Mouse (Mus musculus) gastrocnemius, adult 2 months (tissue): ENCODE data around the gene Tmx1. TPM values are rescaled to one million over a fixed set of nuclear protein-coding genes. Genes with fewer than 3 reads are reported as not detected.

Source experiments
- DNase-seq: peaks from one replicate; pipeline ENCODE4 v3.0.0; 2022
- H3K27ac ChIP-seq: fragments of 200-600 bp; 2 replicates; pipeline ENCODE4 v1.8.1; 2022; ENCODE audit warnings: mild to moderate bottlenecking
- H3K4me3 ChIP-seq: fragments of 200-600 bp; 2 replicates; pipeline ENCODE4 v1.8.1; 2022; ENCODE audit warnings: mild to moderate bottlenecking, moderate library complexity
- CTCF ChIP-seq: fragments of 200-600 bp; IDR thresholded peaks from 2 replicates; pipeline ENCODE4 v1.8.1; 2022; ENCODE audit warnings: antibody characterized with exemption, mild to moderate bottlenecking, moderate library complexity
- intact Hi-C: fragments of 180-260 bp; cut with DNase I; formaldehyde crosslinking; loops from one replicate; pipeline ENCODE4 v1.15.1; 2025
- long read RNA-seq, 2 experiments: library from polyadenylated mRNA; stranded (forward); transcript quantifications; one replicate each; pipeline ENCODE4 v2.0.0; 2021
- total RNA-seq, 2 experiments: library from RNA; stranded (reverse); gene quantifications; 2 replicates each; pipeline ENCODE4 v1.2.3; 2021

The Tmx1 gene
- 10 to 100 TPM in 1 of 2 experiments, 1 to 10 TPM in 1; 9.2 to 11.7 TPM for total RNA-seq
- long read RNA-seq, experiment 1, transcript Tmx1-201 (8 exons, 2,795 nt), result major isoform, 9 of 11 reads
- long read RNA-seq, experiment 1, partial matches to known transcripts, result 0 of 11 reads
- long read RNA-seq, experiment 1, other reads (novel, unspliced or antisense), result 2 of 11 reads
- long read RNA-seq, experiment 2, transcript Tmx1-201 (8 exons, 2,795 nt), result major isoform, 16 of 19 reads
- long read RNA-seq, experiment 2, partial matches to known transcripts, result 0 of 19 reads
- long read RNA-seq, experiment 2, other reads (novel, unspliced or antisense), result 3 of 19 reads

- intact Hi-C loops, result no loop called here
- TF ChIP-seq CTCF, result no peak
- Histone ChIP-seq H3K4me3 (peak within 1 kb of the TSS; percentile 79), H3K27ac (peak within 1 kb of the TSS; percentile 91)
- peak; percentile 99 for DNase-seq
Observed at GRCm38 (mm10) chr12:70452726-70453645, at the start of gene Tmx1. Gene Tmx1 (plus strand): TSS chr12:70453095.

- intact Hi-C loops, result no loop called here
- no peak for TF ChIP-seq CTCF
- H3K4me3 ChIP-seq, result no peak overlapping the region
- no peak overlapping the region for H3K27ac ChIP-seq
- DNase-seq, result no peak
Observed at GRCm38 (mm10) chr12:70404327-70404726, 48.6 kb upstream of the Tmx1 start.

- H3K27ac ChIP-seq, result no peak overlapping the region
- TF ChIP-seq CTCF, result no peak
- no peak for DNase-seq
- H3K4me3 ChIP-seq, result no peak overlapping the region
- intact Hi-C loops, result no loop called here
Observed at GRCm38 (mm10) chr12:70408396-70408795, 44.5 kb upstream of the Tmx1 start.

GRCm38 (mm10) chr12:70409600-70409999, 43.3 kb upstream of the Tmx1 start:
- no peak overlapping the region for H3K4me3 ChIP-seq
- no peak for TF ChIP-seq CTCF
- no peak overlapping the region for H3K27ac ChIP-seq
- intact Hi-C loops, result no loop called here
- no peak for DNase-seq

GRCm38 (mm10) chr12:70420216-70420615, 32.7 kb upstream of the Tmx1 start:
- intact Hi-C loops, result no loop called here
- H3K27ac ChIP-seq, result no peak overlapping the region
- no peak for TF ChIP-seq CTCF
- no peak overlapping the region for H3K4me3 ChIP-seq
- DNase-seq, result no peak

- no peak overlapping the region for H3K27ac ChIP-seq
- no peak for DNase-seq
Observed at GRCm38 (mm10) chr12:70421028-70421427, 31.9 kb upstream of the Tmx1 start.

GRCm38 (mm10) chr12:70422322-70423118, 30.4 kb upstream of the Tmx1 start:
- DNase-seq, result no peak
- H3K4me3 ChIP-seq, result no peak overlapping the region
- intact Hi-C loops, result no loop called here
- TF ChIP-seq CTCF, result no peak
- H3K27ac ChIP-seq, result no peak overlapping the region

More at GRCm38 (mm10) chr12:70421028-70421427, 31.9 kb upstream of the Tmx1 start:
- TF ChIP-seq CTCF, result no peak
- intact Hi-C loops, result no loop called here
- H3K4me3 ChIP-seq, result no peak overlapping the region

GRCm38 (mm10) chr12:70427885-70428284, 25.0 kb upstream of the Tmx1 start:
- Histone ChIP-seq H3K27ac (no peak overlapping the region), H3K4me3 (no peak overlapping the region)
- intact Hi-C loops, result no loop called here
- no peak for DNase-seq
- no peak for TF ChIP-seq CTCF

- no peak overlapping the region for H3K27ac ChIP-seq
- no peak overlapping the region for H3K4me3 ChIP-seq
- DNase-seq, result no peak
- intact Hi-C loops, result loop anchor here (1.0 kb wide), 1 partner anchor 196 kb away; no protein-coding TSS in a partner anchor
- no peak for TF ChIP-seq CTCF
Observed at GRCm38 (mm10) chr12:70429637-70430036, 23.3 kb upstream of the Tmx1 start.

- H3K4me3 ChIP-seq, result no peak overlapping the region
- no peak for DNase-seq
- H3K27ac ChIP-seq, result no peak overlapping the region
- peak; percentile 63 for TF ChIP-seq CTCF
- intact Hi-C loops, result loop anchor here (1.0 kb wide), 1 partner anchor 197 kb away; no protein-coding TSS in a partner anchor
Observed at GRCm38 (mm10) chr12:70430307-70430950, 22.5 kb upstream of the Tmx1 start.

GRCm38 (mm10) chr12:70431428-70431827, 21.5 kb upstream of the Tmx1 start:
- TF ChIP-seq CTCF, result no peak
- H3K4me3 ChIP-seq, result no peak overlapping the region
- H3K27ac ChIP-seq, result no peak overlapping the region
- intact Hi-C loops, result no loop called here
- no peak for DNase-seq

GRCm38 (mm10) chr12:70449961-70450360, 2.9 kb upstream of the Tmx1 start:
- intact Hi-C loops, result no loop called here
- H3K4me3 ChIP-seq, result no peak overlapping the region
- no peak for TF ChIP-seq CTCF
- no peak for DNase-seq
- H3K27ac ChIP-seq, result no peak overlapping the region
